Mouse (Mus musculus) kidney, adult 2 months (tissue): ENCODE results near the gene Ncdn. TPM values are rescaled to one million over a fixed set of nuclear protein-coding genes. Genes with fewer than 3 reads are reported as not detected.
A peak's percentile ranks its signal among the peaks of the same experiment; 100 is the strongest.

Experiments
- DNase-seq: peaks from one replicate; pipeline ENCODE4 v3.0.0; 2021
- H3K27ac ChIP-seq: fragments of 200-500 bp; 2 replicates; pipeline ENCODE4 v1.5.1; 2012; ENCODE audit warnings: low read depth, low read length, control low read depth, inconsistent platforms; ENCODE audit not compliant: insufficient read depth
- H3K27me3 ChIP-seq: fragments of 200-500 bp; replicated peaks from 2 replicates; pipeline ENCODE4 v1.6.1; 2012; ENCODE audit warnings: mild to moderate bottlenecking, moderate library complexity, low read length, inconsistent platforms; ENCODE audit not compliant: control insufficient read depth, insufficient read depth
- H3K36me3 ChIP-seq: fragments of 200-500 bp; 2 replicates; pipeline ENCODE4 v1.6.1; 2012; ENCODE audit warnings: mild to moderate bottlenecking, moderate library complexity, low read length, inconsistent platforms; ENCODE audit not compliant: control insufficient read depth, insufficient read depth
- H3K4me1 ChIP-seq: fragments of 200-500 bp; 2 replicates; pipeline ENCODE4 v1.6.1; 2011; ENCODE audit warnings: low read length; ENCODE audit not compliant: control insufficient read depth, insufficient read depth
- H3K4me3 ChIP-seq: fragments of 200-500 bp; 2 replicates; pipeline ENCODE4 v1.5.1; 2011; ENCODE audit warnings: mild to moderate bottlenecking, low read depth, low read length, control low read depth; ENCODE audit not compliant: insufficient read depth
- CTCF ChIP-seq: fragments of 200-500 bp; conservative IDR thresholded peaks from 2 replicates; pipeline ENCODE4 v1.5.1; 2011; ENCODE audit warnings: low read depth, mild to moderate bottlenecking, control low read depth, low read length, moderate library complexity, mixed read lengths; ENCODE audit not compliant: insufficient read depth, insufficient read length
- POLR2A ChIP-seq: fragments of 200-500 bp; IDR thresholded peaks from one replicate; pipeline ENCODE4 v1.6.1; 2011; ENCODE audit warnings: low read depth, low read length, control low read depth
- WGBS: fragments of 180-500 bp; shearing (Covaris S2); methylation state at CpG from one replicate; pipeline ENCODE4 v1.1.7; 2018; 5-methylcytosine and 5-hydroxymethylcytosine counted together
- polyA plus RNA-seq: library from polyadenylated mRNA; depleted of rRNA; stranded (reverse); fragments of >200 nt; gene quantifications from 2 replicates; pipeline ENCODE4 v1.2.3, GENCODE M21; 2012

Gene Ncdn
- polyA plus RNA-seq, 1 experiment = 26.0 TPM

DNA sequence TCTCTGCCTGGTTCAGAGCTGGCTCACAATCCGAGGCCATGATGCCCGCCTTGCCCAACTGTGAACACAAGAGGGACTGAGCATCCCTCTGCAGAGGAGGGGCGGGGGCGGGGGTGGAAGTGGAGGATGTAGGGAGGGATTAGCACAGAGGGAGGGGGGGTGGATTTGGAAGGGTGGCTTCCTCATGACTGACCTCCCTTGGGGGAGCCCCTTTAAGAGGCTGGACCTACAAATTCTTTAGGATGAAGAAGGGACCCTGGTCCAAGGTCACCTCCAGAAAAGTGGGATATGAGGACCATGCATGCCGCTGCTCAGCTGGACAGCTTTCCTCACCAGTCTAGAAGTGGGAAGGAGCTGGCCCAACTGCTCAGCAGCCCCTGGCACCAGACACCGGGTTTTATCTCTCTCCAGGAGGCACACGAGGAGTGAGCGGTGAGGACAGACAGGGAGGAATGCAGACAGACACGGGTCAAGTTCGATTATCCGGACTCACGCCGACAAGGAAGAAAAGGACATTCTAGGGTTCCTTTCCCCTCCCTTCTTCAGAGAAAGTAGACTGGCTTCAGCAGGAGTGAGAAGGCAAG lies 1.1 kb downstream of the Ncdn start:
- 16% methylated on average over 13 of the region's 13 CpGs for WGBS
- Histone ChIP-seq H3K36me3 (no peaks in the 10 kb centered on the region), H3K27ac (no peak overlapping the region), H3K4me1 (0 out of 2 replicates have a peak, but pooled peaks cover 3% of the 10 kb centered on the region), H3K4me3 (peak overlapping the region; percentile 82), H3K27me3 (no peaks in the 10 kb centered on the region)
- TF ChIP-seq CTCF (no peak), POLR2A (no peak)
- no peak for DNase-seq

DNA sequence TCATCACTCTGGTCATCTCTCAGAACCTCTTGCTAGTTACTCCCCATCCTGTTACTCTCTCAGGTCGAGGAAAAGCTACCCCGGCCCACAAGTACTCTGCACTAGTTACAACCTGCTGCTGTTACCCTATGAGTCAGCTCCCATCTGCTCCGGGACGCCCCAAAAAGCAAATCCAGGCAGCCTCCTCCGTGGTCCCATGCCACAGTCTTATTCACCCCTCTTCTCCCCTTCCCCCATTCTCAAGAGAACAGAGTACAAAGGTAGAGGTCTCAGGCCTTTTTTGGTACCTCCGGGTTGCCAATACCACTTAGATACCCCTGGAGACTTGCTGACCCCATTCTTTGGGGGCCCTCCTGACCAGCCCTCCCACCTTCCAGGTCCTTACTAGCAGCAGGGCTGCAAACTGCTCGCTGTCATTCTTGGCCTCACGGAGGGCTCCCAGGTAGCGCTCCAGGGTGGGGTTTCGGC lies 1.6 kb downstream of the Ncdn start:
- no peak overlapping the region for H3K27ac ChIP-seq
- no peak for DNase-seq
- no peaks in the 10 kb centered on the region for H3K36me3 ChIP-seq
- WGBS = 76% methylated on average over 10 of the region's 10 CpGs
- TF ChIP-seq CTCF = no peak
- TF ChIP-seq POLR2A = no peak
- H3K4me3 ChIP-seq = no peak overlapping the region
- 0 out of 2 replicates have a peak, but pooled peaks cover 3% of the 10 kb centered on the region for H3K4me1 ChIP-seq
- no peaks in the 10 kb centered on the region for H3K27me3 ChIP-seq

DNA sequence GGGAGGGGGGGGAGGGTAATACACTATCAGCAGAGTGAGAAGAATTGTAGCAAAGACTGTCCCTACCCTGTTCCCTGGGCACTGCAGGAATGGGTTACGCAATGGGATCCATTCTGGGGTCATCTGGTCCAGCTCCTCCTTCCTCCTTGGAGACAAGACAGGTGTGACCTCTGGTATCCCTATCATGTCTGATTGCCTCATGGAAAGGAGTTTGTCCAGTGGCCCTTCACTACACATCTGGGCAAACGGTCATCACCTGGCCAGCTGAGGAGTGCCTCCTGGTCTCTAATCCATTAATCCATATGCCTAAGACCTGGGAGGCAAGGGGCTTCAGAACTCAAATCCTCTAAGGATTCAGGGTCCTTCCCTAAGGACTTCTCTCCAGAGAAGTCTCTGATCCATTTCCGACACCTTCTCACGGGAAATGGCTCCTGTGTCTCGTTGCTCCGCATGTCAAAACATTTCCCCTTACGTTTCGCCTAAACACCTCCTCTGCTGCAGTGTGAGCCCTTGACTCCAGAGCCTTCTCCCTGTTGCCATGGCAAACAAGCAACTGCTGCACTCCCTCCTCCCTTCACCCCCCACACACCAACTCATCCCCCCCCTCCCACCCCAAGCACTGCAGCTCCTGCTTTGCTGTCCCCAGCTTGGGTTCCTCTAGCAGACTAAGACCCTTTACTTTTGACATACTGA lies 2.2 kb downstream of the Ncdn start:
- Histone ChIP-seq H3K4me3 (no peak overlapping the region), H3K27ac (no peak overlapping the region), H3K4me1 (0 out of 2 replicates have a peak, but pooled peaks cover 3% of the 10 kb centered on the region), H3K36me3 (no peaks in the 10 kb centered on the region; the same call in 1 of the 2 replicates), H3K27me3 (no peaks in the 10 kb centered on the region)
- 90% methylated on average over 8 of the region's 8 CpGs for WGBS
- TF ChIP-seq POLR2A = no peak
- DNase-seq = no peak

DNA sequence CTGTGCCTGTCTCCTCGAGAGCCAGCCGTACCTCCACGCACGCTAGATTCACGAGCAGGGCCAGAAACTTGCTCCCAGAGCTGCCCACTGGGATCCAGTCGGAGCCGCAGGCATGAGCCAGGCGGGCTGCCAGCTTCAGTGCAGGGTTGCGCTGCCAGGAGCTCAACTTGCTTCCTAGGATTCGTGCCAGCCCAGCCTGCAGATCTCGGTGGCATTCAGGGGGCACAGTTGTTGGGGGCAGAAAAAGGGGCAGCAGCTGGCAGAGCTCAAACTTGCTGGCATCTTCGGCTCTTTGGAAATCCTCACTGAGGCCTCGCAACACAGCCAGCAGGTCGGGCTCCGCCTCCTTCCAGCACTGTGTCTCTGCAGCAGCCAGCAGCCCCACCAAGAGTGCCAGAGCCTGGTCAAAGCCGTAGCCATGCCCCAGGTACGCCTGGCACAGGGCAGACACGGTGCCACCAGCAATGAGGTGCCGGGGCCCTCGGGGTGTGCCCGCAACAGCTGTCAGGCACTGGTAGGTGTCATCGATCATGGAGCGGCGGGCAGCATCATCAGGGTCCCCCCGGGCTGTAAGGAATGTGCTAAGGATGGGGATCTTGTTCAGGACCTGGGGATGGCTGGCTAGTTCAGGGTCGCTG lies 3.1 kb downstream of the Ncdn start:
- DNase-seq = peak; percentile 28
- no peaks in the 10 kb centered on the region; the same call in 1 of the 2 replicates for H3K36me3 ChIP-seq
- no peak overlapping the region for H3K27ac ChIP-seq
- TF ChIP-seq POLR2A = no peak
- no peak for TF ChIP-seq CTCF
- no peaks in the 10 kb centered on the region for H3K27me3 ChIP-seq
- no peak overlapping the region for H3K4me3 ChIP-seq
- 0 out of 2 replicates have a peak, but pooled peaks cover 3% of the 10 kb centered on the region for H3K4me1 ChIP-seq
- 79% methylated on average over 26 of the region's 26 CpGs for WGBS

DNA sequence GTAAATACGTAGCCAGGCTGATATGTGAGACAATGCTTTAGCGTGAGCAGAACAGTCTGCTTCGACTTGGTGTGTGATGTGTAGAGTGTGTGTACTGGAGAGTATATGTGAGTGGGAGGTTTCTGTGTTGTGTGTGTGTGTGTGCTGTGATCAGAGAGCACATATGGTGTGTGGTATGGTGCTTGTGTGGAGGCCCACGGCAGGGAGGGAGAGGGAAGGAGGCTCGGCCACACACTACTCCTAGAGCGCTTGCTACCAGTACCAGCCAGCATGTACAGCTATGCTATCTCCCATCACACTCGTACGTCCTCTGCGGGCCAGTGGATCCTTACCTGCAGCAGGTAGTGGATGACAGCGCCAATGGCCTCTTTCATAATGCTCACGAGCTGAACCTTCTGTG lies 3.7 kb downstream of the Ncdn start:
- Histone ChIP-seq H3K27ac (no peak overlapping the region), H3K4me3 (no peak overlapping the region), H3K4me1 (0 out of 2 replicates have a peak, but pooled peaks cover 3% of the 10 kb centered on the region), H3K27me3 (no peaks in the 10 kb centered on the region), H3K36me3 (no peaks in the 10 kb centered on the region; the same call in 1 of the 2 replicates)
- TF ChIP-seq POLR2A (no peak), CTCF (no peak)
- 91% methylated on average over 11 of the region's 11 CpGs for WGBS
- no peak for DNase-seq

DNA sequence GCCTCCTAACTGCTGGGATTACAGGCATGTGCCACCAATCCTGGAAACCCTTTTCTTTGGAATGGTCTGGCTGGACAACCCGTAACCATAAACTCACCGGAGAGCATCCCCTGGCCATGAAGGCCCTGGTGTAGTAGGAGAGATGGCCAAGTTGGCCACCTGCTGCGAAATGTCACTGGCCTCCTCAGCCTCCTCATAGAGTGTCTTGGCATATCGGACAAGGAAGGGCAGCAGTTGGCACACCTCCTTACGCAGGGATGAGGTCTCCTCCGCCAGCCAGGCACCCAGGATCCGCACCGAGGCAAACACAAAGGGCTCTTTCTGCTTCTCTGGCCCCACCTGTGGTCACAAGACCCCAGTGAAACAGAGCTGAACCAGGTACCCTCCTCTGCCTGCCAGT lies 4.9 kb downstream of the Ncdn start:
- TF ChIP-seq POLR2A = no peak
- no peak for TF ChIP-seq CTCF

More for the DNA sequence above, 4.9 kb downstream of the Ncdn start:
- H3K4me3 ChIP-seq = no peak overlapping the region
- no peak overlapping the region for H3K27ac ChIP-seq
- 93% methylated on average over 8 of the region's 8 CpGs for WGBS
- H3K4me1 ChIP-seq = no peaks in the 10 kb centered on the region
- no peaks in the 10 kb centered on the region for H3K27me3 ChIP-seq
- H3K36me3 ChIP-seq = no peaks in the 10 kb centered on the region; the same call in 1 of the 2 replicates
- DNase-seq = no peak
